Comparison of ENCODE assay signal across 25 mouse cellular contexts in the genomic region with DNA sequence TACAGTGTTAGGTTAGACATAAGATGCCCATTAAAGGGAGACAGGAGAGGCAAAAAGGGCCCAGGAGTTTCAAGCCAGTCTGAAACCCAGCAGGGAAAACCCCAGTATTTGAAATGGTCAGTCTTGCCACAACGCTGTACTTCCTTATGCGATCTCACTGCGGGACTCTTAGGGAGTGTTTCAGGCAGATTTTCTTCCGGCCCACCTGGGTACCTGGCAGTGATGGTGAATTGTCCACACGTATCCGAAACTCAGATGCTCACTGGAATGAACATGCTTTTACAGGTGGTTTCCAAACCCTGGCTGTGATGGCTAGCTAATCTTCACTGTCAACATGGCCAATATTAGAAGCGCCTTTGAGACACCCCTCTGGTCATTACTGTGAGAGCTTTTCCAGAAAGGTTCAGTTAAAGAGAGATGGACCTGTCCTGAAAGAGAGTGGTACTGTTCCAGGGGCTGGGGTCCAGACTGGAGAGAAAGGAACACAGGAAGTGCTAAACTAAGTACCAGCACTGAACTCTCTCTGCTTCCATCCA. TPM values are rescaled to one million over a fixed set of nuclear protein-coding genes. Genes with fewer than 3 reads are reported as not detected.
DNase-seq lines count a peak whose midpoint lies in the region; ATAC-seq and TF ChIP-seq lines count a peak whose summit lies in the region.
"Had no signal": no experiment of that assay in that cellular context is flagged by ENCODE, and none has a peak within 500 bp of the region (broad histone marks: within the 10 kb centered on the region; RNA-seq: fewer than 3 reads in every experiment).

No protein-coding gene starts in this region.

- H3K4me2 ChIP-seq in liver, postnatal 0 days (ENCODE audit: low read depth, low read length) = 0 out of 2 replicates have a peak overlapping the region, but pooled peaks have one; percentile 13
- no peak overlapping the region for H3K4me2 ChIP-seq in liver, embryonic 12.5 days
- no peak overlapping the region for H3K4me2 ChIP-seq in lung, postnatal 0 days (replicated peaks; ENCODE audit: low read depth, low read length)
- H3K4me2 ChIP-seq: embryonic facial prominence, embryonic 13.5 days; forebrain, embryonic 12.5 days; forebrain, embryonic 15.5 days; heart, embryonic 11.5 days; hindbrain, embryonic 13.5 days had no signal

- no peak overlapping the region for H3K9ac ChIP-seq in liver, postnatal 0 days (replicated peaks)
- no peak overlapping the region for H3K9ac ChIP-seq in liver, embryonic 12.5 days
- no peak overlapping the region; the same call in 1 of the 2 replicates for H3K9ac ChIP-seq in ES-Bruce4 (ENCODE audit: low read depth, poor library complexity, severe bottlenecking)
- no peak overlapping the region for H3K9ac ChIP-seq in lung, postnatal 0 days (replicated peaks; ENCODE audit: low read depth)
- H3K9ac ChIP-seq: embryonic facial prominence, embryonic 13.5 days; forebrain, embryonic 12.5 days; forebrain, embryonic 15.5 days; hindbrain, embryonic 13.5 days had no signal

- TF ChIP-seq EP300 in liver, postnatal 0 days (IDR thresholded peaks at IDR 0.05; ENCODE audit: low read depth) = no peak
- TF ChIP-seq EP300 in ES-Bruce4 (IDR thresholded peaks at IDR 0.05; ENCODE audit: insufficient read depth, low read depth, low read length) = no peak
- TF ChIP-seq EP300 in lung, postnatal 0 days (IDR thresholded peaks at IDR 0.05) = no peak

- H3K36me3 ChIP-seq in liver, postnatal 0 days (replicated peaks; ENCODE audit: insufficient read depth, low read length) = no peaks in the 10 kb centered on the region
- no peaks in the 10 kb centered on the region for H3K36me3 ChIP-seq in liver, embryonic 12.5 days
- H3K36me3 ChIP-seq in ES-Bruce4 (ENCODE audit: control insufficient read depth, insufficient read depth, low read length, poor library complexity, severe bottlenecking) = no peaks in the 10 kb centered on the region
- H3K36me3 ChIP-seq in megakaryocyte, embryonic 14.5 days (replicated peaks; ENCODE audit: low read length) = peaks cover 2% of the 10 kb centered on the region
- H3K36me3 ChIP-seq in lung, postnatal 0 days (ENCODE audit: insufficient read depth, low read length) = no peaks in the 10 kb centered on the region
- H3K36me3 ChIP-seq: embryonic facial prominence, embryonic 13.5 days; forebrain, embryonic 12.5 days; forebrain, embryonic 15.5 days; hindbrain, embryonic 10.5 days; hindbrain, embryonic 13.5 days had no signal

- H3K27ac ChIP-seq in liver, postnatal 0 days (ENCODE audit: low read depth) = no peak overlapping the region
- H3K27ac ChIP-seq in liver, embryonic 12.5 days = no peak overlapping the region
- H3K27ac ChIP-seq in ES-Bruce4 (ENCODE audit: insufficient read depth, low read length) = no peak overlapping the region
- H3K27ac ChIP-seq in lung, postnatal 0 days (ENCODE audit: low read length) = no peak overlapping the region
- H3K27ac ChIP-seq: embryonic facial prominence, embryonic 13.5 days; forebrain, embryonic 12.5 days; forebrain, embryonic 15.5 days; hindbrain, embryonic 10.5 days; hindbrain, embryonic 13.5 days had no signal

- WGBS in liver, postnatal 0 days (ENCODE audit: insufficient replicate concordance) = 38% methylated on average over 7 of the region's 7 CpGs
- WGBS in liver, embryonic 12.5 days (ENCODE audit: insufficient replicate concordance) = 44% methylated on average over 7 of the region's 7 CpGs
- 40% methylated on average over 7 of the region's 7 CpGs for WGBS in lung, postnatal 0 days

- no peak for TF ChIP-seq POLR2A in ES-Bruce4 (IDR thresholded peaks at IDR 0.05; ENCODE audit: insufficient read depth, low read length)

- peaks cover 4% of the 10 kb centered on the region; the same call in 1 of the 2 replicates for H3K4me1 ChIP-seq in liver, postnatal 0 days (ENCODE audit: insufficient read depth)
- peaks cover 20% of the 10 kb centered on the region; the same call in 1 of the 2 replicates for H3K4me1 ChIP-seq in liver, embryonic 12.5 days
- H3K4me1 ChIP-seq in ES-Bruce4 (ENCODE audit: control insufficient read depth, insufficient read depth, low read length) = no peaks in the 10 kb centered on the region
- peaks cover 35% of the 10 kb centered on the region for H3K4me1 ChIP-seq in megakaryocyte, embryonic 14.5 days
- peaks cover 3% of the 10 kb centered on the region; the same call in 1 of the 2 replicates for H3K4me1 ChIP-seq in lung, postnatal 0 days (ENCODE audit: insufficient read depth, low read depth, low read length)

- H3K4me3 ChIP-seq in liver, postnatal 0 days (ENCODE audit: low read depth, low read length) = no peak overlapping the region
- no peak overlapping the region for H3K4me3 ChIP-seq in liver, embryonic 12.5 days
- 0 out of 2 replicates have a peak overlapping the region, but pooled peaks have one; percentile 11 for H3K4me3 ChIP-seq in ES-Bruce4 (ENCODE audit: low read depth, low read length)
- peak overlapping the region; percentile 84 for H3K4me3 ChIP-seq in megakaryocyte, embryonic 14.5 days (replicated peaks)
- H3K4me3 ChIP-seq in lung, postnatal 0 days (ENCODE audit: low read depth, low read length) = no peak overlapping the region
- H3K4me3 ChIP-seq: embryonic facial prominence, embryonic 13.5 days; erythroblast, embryonic 14.5 days; forebrain, embryonic 12.5 days; forebrain, embryonic 15.5 days; hindbrain, embryonic 10.5 days; hindbrain, embryonic 13.5 days had no signal

- ATAC-seq in liver, postnatal 0 days = no peak
- ATAC-seq in liver, embryonic 12.5 days = no peak
- ATAC-seq in lung, postnatal 0 days = no peak
- ATAC-seq: CD4-positive, CD25-positive, alpha-beta regulatory T cell, adult 4 months; forebrain, embryonic 15.5 days; hindbrain, embryonic 16.5 days had no signal

- H3K9me3 ChIP-seq in liver, postnatal 0 days (ENCODE audit: low read length) = no peaks in the 10 kb centered on the region
- H3K9me3 ChIP-seq in liver, embryonic 12.5 days (replicated peaks) = no peaks in the 10 kb centered on the region
- H3K9me3 ChIP-seq in ES-Bruce4 (replicated peaks; ENCODE audit: control insufficient read depth, insufficient read depth, low read length, poor library complexity, severe bottlenecking) = no peaks in the 10 kb centered on the region
- peaks cover 12% of the 10 kb centered on the region for H3K9me3 ChIP-seq in megakaryocyte, embryonic 14.5 days
- H3K9me3 ChIP-seq in lung, postnatal 0 days (ENCODE audit: low read length) = no peaks in the 10 kb centered on the region
- H3K9me3 ChIP-seq: embryonic facial prominence, embryonic 13.5 days; forebrain, embryonic 12.5 days; forebrain, embryonic 15.5 days; hindbrain, embryonic 10.5 days; hindbrain, embryonic 13.5 days had no signal

- DNase-seq in liver, postnatal 0 days = no peak
- peak; percentile 35 for DNase-seq in A20 (ENCODE audit: low read depth, low spot score)
- no peak for DNase-seq in lung, postnatal 0 days (ENCODE audit: low spot score)
- no peak for DNase-seq in kidney, postnatal 10 days
- DNase-seq: adrenal gland, adult 2 months; adrenal gland, postnatal 14 days; cerebellum, adult 11 months; cerebellum, adult 2 months; cerebellum, adult 9-11 months; cerebellum, postnatal 25 days; gastrocnemius, postnatal 25 days; heart, postnatal 36 days had no signal

- no peak for TF ChIP-seq CTCF in liver, postnatal 0 days (IDR thresholded peaks at IDR 0.05; ENCODE audit: low read depth)
- no peak for TF ChIP-seq CTCF in ES-Bruce4 (IDR thresholded peaks at IDR 0.05; ENCODE audit: low read depth, low read length)
- TF ChIP-seq CTCF in lung, postnatal 0 days (IDR thresholded peaks at IDR 0.05) = no peak

- no peaks in the 10 kb centered on the region for H3K27me3 ChIP-seq in liver, postnatal 0 days (ENCODE audit: insufficient read depth, low read length)
- peaks cover 12% of the 10 kb centered on the region; the same call in 1 of the 2 replicates for H3K27me3 ChIP-seq in liver, embryonic 12.5 days (replicated peaks)
- no peaks in the 10 kb centered on the region for H3K27me3 ChIP-seq in ES-Bruce4 (ENCODE audit: control insufficient read depth, insufficient read depth, low read length, poor library complexity, severe bottlenecking)
- H3K27me3 ChIP-seq in megakaryocyte, embryonic 14.5 days (replicated peaks) = peaks cover 5% of the 10 kb centered on the region
- no peaks in the 10 kb centered on the region for H3K27me3 ChIP-seq in lung, postnatal 0 days (replicated peaks; ENCODE audit: insufficient read depth, low read length)
- H3K27me3 ChIP-seq: forebrain, embryonic 15.5 days had no signal

RNA-seq across cellular contexts. Expression of a gene that starts 2.2 kb away (rescaled TPM):
- polyA plus RNA-seq in liver, postnatal 0 days (2015; fragmentation: Nextera tagmentation; extraction: Ambion mirVana) = 5.6 and 6.1 TPM in 2 replicates
- 19.2 and 19.9 TPM in 2 replicates for polyA plus RNA-seq in liver, embryonic 12.5 days (2016; fragmentation: Nextera tagmentation; extraction: Ambion mirVana)
- 25.9 and 26.0 TPM in 2 replicates for polyA plus RNA-seq in ES-Bruce4 (2011; ENCODE audit: insufficient read depth, insufficient read length, low read depth, missing spikeins)
- polyA plus RNA-seq in megakaryocyte, embryonic 14.5 days (2012; ENCODE audit: insufficient read depth, low replicate concordance) = 5.9 and 13.6 TPM in 2 replicates
- 7.7 and 9.9 TPM in 2 replicates for polyA plus RNA-seq in lung, postnatal 0 days (2015; fragmentation: Nextera tagmentation; extraction: Ambion mirVana)

RNA-seq across cellular contexts. Expression of a gene that starts 14.3 kb away (rescaled TPM):
- polyA plus RNA-seq in liver, postnatal 0 days (2015; fragmentation: Nextera tagmentation; extraction: Ambion mirVana) = 0.25 and 0.49 TPM in 2 replicates
- polyA plus RNA-seq in liver, embryonic 12.5 days (2016; fragmentation: Nextera tagmentation; extraction: Ambion mirVana) = 0.08 and 0.17 TPM in 2 replicates
- not detected in 2 replicates for polyA plus RNA-seq in ES-Bruce4 (2011; ENCODE audit: insufficient read depth, insufficient read length, low read depth, missing spikeins)
- polyA plus RNA-seq in megakaryocyte, embryonic 14.5 days (2012; ENCODE audit: insufficient read depth, low replicate concordance) = not detected in 2 replicates
- 0.45 and 0.77 TPM in 2 replicates for polyA plus RNA-seq in lung, postnatal 0 days (2015; fragmentation: Nextera tagmentation; extraction: Ambion mirVana)
- polyA plus RNA-seq: C2C12; heart, embryonic 11.5 days had no signal

Comparison
In these comparisons a context has a peak if more than half of its experiments do, and no peak if none do; other contexts are left out.
1. H3K4me3 ChIP-seq: peak in ES-Bruce4 (single experiment) and megakaryocyte, embryonic 14.5 days (single experiment); none in liver, postnatal 0 days (single experiment), liver, embryonic 12.5 days (single experiment) and lung, postnatal 0 days (single experiment).